Mouse (Mus musculus) thymus, postnatal 25 days (tissue): Measurements from ENCODE around the gene Spock1.

ENCODE experiments used
- DNase-seq: peaks from one replicate; pipeline ENCODE4 v3.0.0; 2022

Gene Spock1

DNA sequence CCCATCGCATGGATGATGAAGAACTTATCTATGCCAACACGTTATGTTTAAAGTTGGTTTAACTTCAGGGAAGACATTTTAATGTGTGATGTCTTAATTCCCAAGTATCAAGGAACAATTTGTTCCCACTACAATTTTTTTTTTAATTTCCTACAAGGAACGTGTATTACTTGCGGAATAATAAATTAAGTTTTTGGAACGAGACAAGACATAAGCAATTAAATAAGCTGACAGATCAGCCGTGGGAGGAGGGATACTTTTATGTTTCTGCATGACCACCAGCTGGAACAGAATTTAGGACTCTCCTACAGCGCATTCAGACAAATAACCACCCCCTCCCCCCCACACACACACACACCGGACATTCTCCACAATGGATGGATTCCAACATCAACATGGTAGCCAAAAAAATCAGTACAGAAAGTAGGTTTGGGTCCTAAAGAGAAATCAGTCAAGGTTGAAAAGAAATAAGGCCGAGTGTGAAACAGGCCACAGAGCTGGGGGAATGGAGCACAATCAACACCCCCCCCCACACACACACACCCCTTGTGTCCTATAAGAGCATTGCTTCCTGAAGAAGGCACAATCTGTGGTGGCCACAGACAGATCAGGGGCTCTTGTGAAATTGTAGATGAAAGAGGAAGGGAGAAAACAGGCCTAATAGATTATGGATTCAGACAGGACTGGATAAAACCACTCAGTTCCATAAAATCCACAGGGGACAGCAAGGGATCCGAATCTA lies 111.0 kb downstream of the Spock1 start:
- no peak for DNase-seq

DNA sequence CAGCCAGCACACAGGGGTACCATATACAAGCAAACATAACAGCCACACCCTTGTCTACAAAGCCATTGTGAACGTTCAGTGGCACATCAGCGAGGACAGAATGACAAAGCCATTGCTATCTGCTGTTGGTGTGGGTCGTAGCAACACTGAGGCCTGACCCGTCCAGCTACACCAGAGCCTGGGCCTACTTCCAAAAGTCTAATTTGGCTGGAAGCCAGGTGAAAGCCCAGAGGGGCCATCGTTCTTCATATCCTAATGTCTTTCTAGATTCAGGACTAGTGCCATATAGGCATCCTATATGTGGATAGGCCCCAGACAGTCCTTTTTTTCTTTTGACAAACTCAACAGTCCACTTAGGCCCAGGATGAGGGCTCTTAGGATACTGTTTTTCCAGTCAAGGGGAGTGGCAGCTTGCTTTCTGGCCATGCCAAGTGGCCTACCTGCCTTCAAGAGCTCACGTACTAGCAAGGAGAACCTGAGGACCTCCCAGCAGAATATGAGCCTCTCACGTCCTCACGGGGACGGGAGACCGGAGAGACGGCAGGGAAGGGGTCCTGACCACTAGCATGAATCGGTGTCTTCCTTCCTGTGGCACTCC lies 114.4 kb downstream of the Spock1 start:
- no peak for DNase-seq

DNA sequence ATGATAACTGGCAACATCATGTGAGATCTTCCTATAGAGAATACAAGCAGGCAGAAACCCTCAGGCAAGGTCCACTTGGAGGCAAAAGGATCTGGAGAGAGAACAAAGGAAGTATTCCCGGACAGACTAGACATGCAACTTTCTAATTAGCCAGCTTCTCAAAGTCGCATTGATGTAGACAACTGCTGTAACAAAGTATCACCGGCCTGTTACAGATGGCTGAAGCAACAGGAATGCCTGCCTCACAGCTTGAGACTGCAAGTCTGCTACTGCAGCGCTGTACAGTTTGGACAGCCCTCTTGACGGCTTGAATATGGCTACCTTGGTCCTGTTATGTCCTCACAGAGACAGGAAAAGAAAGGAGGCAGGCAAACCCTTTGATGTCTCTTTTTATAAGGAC lies 118.3 kb downstream of the Spock1 start:
- no peak for DNase-seq

DNA sequence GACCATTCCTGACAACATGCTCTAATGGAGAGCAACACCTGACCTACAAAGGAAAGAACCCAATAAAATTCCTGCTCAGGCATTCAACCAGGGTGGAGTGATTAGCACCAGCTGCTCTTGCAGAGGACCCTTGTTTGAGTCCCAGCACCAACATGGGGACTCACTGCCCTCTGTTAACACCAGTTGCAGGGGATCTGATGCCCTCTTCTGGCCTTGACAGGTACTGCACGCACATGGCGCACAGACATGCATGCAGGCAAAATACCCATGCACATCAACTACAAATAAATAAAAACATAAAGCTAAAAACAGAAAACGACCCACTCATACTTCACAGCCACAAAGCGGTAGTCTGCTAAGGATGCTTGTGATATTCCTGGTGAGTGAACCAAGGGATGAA lies 119.8 kb downstream of the Spock1 start:
- DNase-seq: no peak

DNA sequence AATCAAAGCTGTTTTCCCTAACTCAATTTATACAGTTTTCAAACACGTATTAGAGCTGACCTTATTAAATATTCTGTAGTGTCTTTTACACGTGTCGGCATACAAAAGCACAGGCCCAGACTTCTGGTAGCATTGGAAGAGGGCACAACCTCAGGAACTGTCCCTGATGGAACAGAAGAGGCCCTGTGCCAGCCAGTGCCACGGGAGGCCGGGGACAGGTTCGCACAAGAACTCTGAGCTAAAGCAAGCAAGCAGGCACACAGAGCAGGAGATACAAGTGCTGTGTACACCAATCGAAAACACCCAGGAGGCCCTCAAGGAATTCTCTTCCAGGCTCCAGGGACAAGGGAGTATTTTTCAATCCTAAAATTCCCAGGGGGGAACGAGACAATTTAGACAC lies 121.9 kb downstream of the Spock1 start:
- no peak for DNase-seq

DNA sequence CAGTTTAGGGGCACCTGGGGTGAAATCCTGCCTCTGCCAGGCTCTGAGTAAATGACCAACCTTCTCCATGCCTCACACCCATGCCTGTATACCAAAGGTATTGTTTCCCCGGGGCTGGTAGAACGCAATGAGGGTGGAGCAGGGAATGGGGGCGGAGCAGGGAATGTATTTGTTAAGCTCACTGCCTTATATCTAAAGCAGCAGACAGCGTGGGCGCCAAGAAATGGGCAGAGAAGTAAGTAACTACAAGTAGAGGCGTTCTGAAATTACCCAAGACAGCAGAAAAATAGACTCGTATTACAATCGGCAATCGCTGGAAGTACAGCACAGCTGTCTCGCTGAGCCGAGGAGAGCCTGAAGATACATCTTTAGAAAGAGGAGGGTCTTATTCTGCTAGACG lies 125.2 kb downstream of the Spock1 start:
- DNase-seq: no peak

DNA sequence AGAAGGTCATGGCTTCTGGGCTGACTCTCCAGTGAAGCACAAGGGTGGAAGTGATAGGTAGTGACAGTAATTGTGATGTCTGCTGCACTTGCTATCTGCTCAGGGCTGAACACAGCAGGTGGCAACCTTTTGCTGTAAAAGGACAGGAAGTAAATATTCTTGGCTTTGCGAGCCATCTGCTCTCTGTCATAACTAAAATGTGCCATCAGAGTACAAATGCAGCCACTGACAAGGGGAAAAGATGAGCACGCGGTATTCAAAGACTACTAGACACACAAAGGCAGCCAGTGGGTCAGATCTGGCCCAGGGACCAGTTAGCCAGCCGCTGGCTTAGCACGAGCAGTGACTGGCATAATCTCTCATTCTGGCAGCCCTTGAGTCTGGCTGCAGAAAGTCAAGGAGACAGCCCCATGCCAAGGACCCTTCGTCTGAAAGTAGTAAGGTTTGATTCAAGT lies 126.0 kb downstream of the Spock1 start:
- DNase-seq: no peak

DNA sequence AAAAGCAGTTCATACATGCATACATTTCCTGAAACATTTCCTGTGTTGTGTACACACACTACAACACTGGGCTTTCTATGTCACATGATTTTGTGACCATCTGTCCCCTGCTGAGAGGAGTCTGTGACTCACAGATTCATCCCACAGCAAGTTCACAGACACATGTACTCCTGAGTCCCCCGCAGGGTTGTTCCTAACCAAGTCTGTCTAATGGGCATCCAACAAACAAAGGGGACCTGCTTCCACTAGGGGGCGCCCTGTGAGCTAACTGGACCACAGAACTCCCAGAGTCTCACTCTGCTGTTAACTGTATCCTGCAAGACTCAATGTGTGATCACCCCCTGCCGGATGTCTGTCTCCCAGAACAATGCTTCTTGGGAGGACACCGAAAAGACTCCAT lies 129.0 kb downstream of the Spock1 start:
- no peak for DNase-seq

DNA sequence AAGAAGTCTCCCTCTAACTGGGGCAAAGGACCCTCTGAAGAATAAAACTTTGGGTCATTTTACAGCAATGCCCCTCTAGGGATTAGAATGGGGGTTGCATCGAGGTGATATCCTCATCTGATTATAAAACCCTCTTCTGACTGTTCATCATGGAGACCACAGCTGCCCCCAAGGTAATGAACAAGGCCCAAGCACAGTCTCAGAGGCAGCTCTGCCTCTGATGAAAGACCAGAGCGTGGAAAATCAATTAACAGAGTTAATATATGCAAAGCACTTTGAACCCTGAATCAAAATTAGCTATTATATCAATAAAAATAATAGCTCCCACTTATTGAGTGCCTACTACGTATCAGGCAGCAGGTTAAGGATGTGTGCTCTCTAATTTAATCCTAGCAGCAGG lies 129.6 kb downstream of the Spock1 start:
- no peak for DNase-seq

DNA sequence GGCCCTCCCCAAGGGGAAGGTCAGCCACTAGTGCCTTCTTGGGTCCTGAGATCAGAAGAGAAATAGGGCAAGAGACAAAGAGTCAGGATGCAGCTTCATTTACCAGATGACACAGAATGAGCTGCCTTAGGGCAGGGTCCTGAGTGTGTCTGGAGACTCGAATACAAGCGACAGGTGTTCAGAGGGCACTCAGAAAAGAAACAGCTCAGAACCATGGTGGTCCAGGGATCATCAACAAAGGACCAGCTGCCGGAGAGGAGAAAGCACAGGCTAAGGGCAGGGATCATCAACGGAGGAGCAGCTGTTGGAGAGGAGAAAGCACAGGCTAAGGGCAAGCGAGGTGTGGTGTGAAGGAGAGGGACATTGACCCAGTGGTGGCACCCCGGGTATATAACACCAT lies 136.1 kb downstream of the Spock1 start:
- DNase-seq: no peak

DNA sequence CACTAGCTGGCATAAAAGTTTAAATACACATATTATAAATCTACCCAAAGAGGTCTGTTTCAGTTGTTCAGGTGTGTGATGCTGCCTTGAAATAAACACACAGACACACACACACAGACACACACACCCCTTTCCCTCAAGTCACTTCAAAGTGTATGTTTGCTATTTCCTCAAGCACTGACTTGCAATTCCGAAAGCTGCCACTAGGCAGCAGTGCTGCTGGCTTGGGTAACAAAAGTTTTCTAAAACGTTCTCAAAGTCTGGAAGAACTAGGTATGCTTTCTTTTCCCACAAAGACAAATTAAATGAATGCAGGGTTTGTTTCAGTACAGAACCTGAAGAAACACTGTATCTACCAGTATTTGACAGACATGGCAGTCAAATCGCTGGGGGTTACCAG lies 141.4 kb downstream of the Spock1 start:
- no peak for DNase-seq

DNA sequence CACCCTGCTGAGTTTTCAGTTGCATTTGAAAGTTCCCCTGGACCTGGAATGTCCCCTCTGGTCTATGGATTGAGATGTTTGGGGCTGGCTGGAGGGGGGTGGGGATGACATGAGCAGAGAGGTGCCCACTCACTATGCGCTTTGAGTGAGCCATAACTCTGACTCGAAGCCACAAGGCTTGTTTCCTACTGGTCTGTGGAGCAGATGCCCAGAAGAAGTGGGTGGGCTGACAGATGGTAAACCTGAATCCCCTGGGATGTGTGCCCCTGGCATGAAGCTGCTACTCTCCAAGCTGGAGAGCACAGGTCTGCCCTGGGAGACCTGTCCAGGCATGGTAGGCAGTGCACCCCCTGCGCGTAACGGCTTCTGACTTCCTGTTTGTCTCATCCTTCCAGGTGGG lies 147.0 kb downstream of the Spock1 start:
- DNase-seq: no peak

DNA sequence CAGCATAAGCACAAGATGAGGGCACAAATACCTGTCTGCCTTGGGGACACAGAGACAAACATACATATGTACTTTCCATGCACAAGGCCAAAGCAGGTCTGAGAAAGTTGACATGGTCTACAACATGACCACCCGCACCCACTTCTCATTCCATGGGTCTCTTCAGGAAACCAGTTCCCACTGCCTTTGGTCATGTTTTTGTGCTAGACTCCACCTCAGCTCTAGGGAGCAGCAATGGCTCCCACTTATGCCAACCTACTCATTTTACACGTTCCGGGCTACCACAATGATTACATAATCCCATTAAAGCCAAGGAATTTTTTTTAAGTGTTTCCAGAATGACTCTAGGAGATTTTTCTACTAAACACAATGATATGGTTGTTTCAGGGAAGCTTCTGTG lies 147.5 kb downstream of the Spock1 start:
- DNase-seq: no peak

DNA sequence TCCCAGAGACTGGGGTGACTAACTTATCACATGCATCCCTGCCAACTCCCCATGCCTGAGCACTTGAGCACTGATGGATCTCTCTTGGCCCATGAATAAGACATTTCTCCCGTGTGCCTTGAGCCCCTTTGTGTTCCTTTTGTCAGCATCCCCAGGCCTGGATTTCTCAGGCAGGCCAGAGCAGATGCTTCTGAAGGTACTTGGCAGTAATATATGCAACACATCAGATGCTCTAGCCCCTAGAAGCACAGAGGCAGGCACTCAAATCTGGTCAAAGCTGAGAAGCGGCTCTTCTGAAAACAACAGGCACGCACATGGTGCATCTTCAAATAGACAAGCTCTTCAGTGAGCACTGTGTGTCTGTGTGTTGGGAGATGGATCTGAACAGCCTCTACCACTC lies 151.8 kb downstream of the Spock1 start:
- DNase-seq: no peak

DNA sequence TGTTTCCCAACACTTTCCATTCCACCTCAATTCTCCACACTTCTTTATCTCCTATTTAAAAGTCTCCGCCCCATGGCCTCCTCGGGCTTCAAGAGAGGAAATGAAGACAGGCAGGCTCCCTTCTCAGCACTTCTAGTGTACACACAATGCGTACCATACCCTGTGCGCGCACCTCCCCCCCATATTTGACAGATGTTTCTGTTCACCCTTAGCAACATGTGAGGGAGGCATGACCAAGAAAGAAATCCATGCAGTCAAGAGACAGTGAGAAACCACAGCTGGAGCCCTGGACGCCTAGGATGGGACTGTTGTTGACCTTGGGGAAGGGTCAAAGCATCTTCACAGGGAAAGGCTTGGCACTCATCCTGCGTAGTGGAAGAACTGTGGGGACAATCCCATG lies 157.3 kb downstream of the Spock1 start:
- no peak for DNase-seq

DNA sequence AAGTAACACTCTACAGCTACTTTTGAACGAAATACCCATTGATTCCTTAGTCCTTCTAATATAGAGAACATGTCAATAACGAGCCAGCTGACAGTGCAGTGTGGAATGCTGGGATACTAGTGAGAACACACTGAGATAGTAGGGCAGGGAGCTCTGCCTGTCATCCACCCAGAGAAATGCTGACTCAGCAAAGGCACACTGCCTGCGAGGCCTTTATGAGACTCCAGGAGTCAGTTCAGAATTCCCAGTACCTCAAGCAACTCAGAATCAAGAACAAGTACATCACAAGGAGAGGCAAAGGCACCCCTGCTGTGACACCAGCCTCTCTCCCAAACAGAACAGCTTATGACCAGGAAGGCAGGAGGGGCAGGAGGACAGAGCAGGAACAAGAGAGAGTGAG lies 163.5 kb downstream of the Spock1 start:
- DNase-seq: no peak

DNA sequence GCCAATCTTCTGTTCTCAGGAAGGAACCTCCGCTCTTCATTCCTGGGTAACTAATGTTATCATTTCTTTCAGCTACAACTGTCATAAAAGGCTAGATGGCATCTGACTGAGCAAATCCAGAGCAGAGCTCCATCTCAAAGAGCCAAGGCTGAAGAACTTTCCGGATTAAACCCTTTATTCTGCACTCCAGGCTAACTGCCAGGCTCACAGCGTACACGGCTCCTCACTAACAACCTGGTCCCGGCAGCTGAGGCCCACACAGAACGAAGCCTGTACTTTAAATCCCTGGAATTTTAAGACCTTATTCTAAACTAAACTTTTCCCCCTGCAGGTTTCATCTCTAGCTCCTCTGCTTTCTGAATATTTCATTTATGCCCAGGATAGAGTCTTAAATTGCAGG lies 166.9 kb downstream of the Spock1 start:
- no peak for DNase-seq

DNA sequence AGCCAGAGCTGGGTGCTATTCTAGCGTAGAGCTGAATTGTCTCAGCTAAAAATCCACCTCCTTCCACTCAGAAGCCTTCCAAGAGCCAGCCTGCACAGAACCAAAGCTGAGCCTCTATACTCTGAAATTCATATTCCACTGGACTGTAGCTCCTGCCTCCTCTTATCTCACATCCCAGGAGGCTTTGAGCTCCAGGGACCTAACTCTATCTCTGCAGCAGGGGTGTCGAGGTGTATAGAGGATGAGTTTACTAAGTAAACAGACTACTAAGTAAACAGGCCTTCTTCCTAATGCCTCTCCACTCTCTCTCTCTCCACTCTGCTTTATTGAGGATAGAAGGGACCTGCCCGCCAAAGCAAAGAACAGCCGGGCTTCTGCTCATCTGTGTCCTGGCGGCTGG lies 167.7 kb downstream of the Spock1 start:
- no peak for DNase-seq

DNA sequence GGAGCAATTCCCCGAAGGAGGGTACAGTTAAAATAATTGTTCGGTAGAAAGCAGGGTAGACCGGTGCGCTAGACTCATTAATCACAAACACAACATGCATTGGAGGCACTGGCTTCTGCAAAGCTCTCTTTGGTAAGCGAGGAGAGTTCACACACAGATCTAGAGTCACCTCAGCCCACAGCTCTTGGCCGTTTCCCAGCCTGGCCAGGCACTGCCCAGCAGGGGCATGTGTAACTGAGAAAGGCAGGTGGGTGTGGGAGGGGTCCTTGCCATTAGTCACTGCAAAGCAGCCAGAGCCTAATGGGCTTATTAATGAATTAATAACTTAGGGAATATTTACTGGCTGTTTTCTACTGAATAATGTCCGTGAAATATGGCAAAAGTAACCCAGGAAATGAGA lies 172.1 kb downstream of the Spock1 start:
- DNase-seq: no peak

DNA sequence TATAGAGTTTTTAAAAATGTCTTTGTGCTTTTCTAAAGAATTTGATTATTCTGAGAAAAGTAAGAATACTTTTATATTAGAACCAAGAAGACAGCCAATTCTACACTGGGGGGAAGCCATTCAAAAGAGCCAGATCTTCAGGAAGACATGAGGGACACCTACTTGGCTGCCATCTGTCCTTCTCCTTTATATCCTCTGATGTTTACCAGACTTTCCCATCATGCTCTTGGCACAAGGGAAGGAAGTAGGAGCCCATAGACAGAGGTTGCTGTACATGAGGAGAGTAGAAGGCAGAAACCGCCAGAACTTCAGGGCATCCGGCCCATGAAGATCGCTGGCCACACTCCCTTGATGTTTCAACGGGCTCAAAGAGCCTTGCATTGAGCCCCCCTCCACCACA lies 173.6 kb downstream of the Spock1 start:
- no peak for DNase-seq

DNA sequence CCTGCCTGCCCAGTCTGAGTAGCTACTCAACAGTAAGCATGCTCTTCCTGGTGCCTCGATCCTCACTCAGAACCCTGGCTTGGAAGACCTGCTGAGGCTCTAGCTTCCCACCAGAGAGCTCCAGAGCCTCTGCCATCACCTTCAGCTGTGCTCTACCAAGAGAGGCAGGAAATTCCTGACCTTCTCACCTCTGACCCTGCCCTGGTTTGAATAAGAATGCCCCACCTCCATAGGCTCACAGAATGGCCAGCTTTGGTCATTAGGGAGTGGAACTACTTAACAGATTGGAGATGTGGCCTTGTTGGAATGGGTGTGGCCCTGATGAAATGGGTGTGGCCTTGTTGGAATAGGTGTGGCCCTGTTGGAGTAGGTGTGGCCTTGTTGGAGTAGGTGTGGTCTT lies 174.6 kb downstream of the Spock1 start:
- DNase-seq: no peak

DNA sequence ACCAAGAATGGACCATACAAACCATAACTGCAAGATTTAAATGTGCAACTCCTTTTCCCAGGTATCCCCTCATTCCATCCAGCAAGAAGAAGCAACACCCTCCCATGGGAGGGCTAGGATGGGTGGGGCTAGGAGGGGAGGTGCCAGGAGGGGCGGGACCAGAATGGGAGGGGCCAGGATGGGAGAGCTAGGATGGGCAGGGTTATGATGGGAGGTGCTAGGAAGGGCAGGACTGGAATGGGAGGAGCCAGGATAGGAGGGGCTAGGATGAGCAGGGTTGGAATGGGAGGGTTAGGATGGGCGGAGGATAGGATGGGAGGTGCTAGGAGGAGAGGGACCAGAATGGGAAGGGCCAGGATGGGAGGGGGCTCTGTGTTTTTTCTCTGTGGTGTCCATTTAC lies 175.9 kb downstream of the Spock1 start:
- no peak for DNase-seq

DNA sequence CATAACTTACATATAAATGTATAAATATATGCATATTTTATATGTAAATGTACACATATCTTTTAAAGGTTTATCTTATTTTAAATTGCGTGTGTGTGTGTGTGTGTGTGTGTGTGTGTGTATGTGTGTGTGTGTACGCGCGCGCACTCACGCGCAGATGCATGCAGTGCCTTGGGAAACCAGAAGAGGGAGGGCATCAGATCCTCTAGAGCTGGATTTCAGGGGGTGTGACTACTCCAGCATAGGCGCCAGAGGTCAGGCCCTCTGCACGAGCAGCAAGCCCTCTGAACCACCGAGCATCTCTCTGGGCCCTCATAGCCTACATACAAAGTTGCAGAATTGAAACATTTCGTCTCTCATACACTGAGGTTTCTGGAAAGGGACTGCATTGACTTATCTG lies 180.4 kb downstream of the Spock1 start:
- DNase-seq: no peak

DNA sequence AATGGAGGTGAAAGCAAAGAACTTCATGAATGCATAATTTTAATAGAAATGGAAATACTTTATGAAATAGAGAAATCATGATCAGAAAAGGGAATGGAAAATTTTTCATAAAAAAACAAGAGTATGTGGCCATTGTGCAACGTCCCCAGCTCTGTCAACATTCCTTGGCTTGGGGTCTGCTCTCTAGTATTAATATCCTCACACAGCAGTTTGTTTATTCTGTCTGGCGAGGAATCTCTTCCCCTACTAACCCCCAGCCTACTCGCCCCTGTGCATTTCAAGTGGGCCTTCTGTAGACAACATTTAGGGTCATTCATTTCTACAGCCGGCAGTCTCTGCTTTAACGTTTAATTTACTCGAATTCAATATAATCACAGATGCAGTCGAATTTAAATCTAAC lies 181.5 kb downstream of the Spock1 start:
- DNase-seq: no peak

DNA sequence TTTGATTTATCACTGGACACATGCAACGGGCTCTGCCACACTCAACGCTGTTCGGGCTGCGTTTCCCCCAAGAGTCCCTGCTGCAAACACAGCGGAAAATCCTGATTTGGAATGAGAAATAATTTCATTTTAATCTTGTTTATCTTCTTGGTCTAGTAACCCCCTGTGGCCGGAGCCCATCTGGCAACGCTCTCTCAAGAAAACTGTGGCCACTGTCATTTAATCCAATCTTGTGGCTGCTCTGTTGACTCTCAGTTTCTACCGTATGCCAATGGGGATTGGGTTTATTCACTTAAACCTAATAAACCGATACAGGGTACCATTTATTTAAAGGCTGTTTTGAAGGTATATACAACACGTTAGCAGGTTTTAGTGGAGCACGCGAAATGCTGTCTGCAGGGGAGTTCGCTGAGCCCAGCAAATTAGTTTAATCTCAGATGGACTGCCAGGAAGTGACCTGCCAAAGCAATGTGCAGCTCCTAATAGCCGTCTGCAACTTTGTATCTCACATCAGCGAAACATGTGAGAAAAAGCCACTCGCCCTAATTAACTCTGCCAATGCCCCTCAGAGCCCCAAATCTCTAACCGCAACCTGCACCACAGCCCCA lies 185.7 kb downstream of the Spock1 start:
- DNase-seq: no peak
